Mouse (Mus musculus): Measurements from ENCODE around the gene Ccdc107.
"Not testable (repeated sequence)": the region's sequence is repeated elsewhere in the genome, so short reads cannot be mapped to it uniquely, and the experiment has no call there.

Gene Ccdc107

DNA sequence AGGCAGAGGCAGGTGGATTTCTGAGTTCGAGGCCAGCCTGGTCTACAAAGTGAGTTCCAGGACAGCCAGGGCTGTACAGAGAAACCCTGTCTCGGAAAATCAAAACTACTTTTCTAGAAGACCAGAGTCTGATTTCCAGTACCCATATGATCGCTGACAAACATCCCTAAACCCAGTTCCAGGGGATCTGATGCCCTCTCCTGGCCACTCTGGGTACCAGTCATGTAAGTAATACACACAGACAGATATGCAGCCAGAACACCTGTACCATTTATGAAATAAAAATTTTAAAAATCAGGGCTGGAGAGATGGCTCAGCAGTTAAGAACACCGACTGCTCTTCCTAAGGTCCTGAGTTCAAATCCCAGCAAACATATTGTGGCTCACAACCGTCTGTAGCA lies 7.0 kb upstream of the Ccdc107 start:
- DNase-seq (ENCODE audit: low spot score), result not testable (repeated sequence)

- no peak for DNase-seq (ENCODE audit: low spot score)
Observed at GRCm38 (mm10) chr4:43489611-43490010, 3.1 kb upstream of the Ccdc107 start.

- DNase-seq (ENCODE audit: low spot score), result no peak
Observed at GRCm38 (mm10) chr4:43490801-43491200, 1.9 kb upstream of the Ccdc107 start.

DNA sequence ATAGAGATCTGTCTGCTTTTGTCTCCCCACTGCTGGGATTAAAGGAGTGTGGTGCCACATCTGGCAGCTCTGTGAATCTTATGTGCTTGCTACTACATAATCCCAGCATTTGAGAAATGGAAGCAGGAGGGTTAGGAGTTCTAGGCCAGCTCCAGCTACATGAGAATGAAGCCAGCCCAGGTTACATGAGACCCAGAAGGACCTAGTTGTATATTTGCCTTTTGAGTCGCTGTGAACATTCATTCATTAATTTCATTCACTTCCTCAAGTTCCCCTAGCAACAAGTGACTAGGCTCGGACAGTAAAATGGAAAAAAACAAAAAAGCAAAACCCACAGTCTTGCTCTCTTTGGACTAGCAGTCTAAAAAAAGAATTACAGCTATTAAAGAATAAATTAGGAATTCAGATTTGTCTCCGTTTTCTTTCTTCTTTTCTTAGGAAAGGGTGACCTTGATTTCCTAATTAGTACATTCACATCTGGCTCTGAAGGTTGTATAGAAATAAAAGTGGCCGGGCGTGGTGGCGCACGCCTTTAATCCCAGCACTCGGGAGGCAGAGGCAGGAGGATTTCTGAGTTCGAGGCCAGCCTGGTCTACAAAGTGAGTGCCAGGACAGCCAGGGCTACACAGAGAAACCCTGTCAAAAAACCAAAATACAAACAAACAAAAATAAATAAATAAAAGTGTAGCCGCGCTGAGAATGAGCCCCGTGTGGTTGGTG lies 439 bp upstream of the Ccdc107 start:
- DNase-seq (ENCODE audit: low spot score), result no peak

GRCm38 (mm10) chr4:43493186-43493845 lies 616 bp downstream of the Ccdc107 start:
- peak; percentile 90 for DNase-seq (ENCODE audit: low spot score)

- DNase-seq (ENCODE audit: low spot score), result no peak
Observed at GRCm38 (mm10) chr4:43493846-43494240, 1.1 kb downstream of the Ccdc107 start.

DNA sequence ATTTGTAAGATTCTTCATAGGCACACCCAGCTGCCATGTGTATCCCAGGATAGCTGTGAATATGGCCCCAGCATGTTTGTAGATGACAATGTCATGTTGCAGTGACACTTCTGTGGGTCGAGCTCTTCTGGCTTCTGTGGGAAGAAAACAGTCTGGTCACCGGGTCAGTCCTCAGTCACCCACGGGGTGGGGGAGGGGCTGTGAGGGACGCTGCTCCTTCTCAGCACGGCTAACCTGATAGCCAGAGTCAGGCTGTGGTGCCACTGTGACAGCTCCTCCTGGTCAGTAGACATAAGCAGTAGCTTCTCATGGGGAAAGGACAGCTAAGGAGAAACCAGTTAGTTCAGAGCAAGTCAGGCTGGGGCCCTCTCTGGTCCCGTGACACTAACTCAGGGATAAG lies 3.9 kb downstream of the Ccdc107 start:
- DNase-seq (ENCODE audit: low spot score), result no peak

GRCm38 (mm10) chr4:43497405-43497804 lies 4.7 kb downstream of the Ccdc107 start:
- no peak for DNase-seq (ENCODE audit: low spot score)

- DNase-seq (ENCODE audit: low spot score), result no peak
Observed at GRCm38 (mm10) chr4:43497946-43498345, 5.2 kb downstream of the Ccdc107 start.

DNA sequence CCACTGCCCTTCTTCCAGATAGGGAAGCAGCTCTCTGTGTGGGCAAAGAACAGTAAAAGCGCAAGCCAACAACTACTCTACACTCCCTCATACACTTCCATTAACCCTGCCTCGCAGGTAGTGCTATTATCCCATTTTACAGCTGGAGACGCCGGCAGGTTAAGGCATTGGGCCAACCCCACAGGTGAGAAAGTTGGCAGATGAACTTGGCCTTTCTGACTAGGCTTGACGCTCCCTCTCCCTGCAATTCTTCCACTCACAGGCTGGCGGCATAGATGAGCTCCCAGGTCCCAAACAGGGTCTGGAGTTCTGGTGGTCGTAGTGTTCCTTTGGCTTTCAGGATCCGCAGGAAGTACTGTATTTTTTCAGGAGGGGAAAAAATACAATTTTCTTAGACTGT lies 6.3 kb downstream of the Ccdc107 start:
- DNase-seq (ENCODE audit: low spot score), result no peak

- peak; percentile 72 for DNase-seq (ENCODE audit: low spot score)
Observed at GRCm38 (mm10) chr4:43499407-43500333, 7.0 kb downstream of the Ccdc107 start, which contains the start of gene Arhgef39. Gene Arhgef39, minus strand, starts transcription at chr4:43499695.

DNA sequence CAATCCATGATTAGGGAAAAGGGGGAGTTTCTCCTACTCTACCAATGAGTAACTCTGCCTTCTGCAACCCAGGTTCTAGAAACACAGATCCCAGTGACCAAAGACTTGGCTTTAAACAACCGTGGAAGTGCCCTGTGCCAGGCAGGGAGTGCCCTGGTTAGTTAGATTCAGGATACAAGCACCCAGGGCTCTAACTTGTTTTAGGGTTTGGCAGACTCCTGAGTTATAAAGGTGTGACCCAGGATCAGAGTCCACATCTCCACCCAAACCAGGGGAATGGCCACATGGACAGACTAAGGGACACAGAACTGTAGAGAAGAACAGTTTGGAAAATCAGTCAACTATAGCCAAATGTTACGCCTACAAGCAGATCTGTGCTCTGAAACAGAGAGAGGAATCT lies 10.3 kb downstream of the Ccdc107 start:
- DNase-seq (ENCODE audit: low spot score), result no peak

- no peak for DNase-seq (ENCODE audit: low spot score)
Observed at GRCm38 (mm10) chr4:43503506-43503905, 10.8 kb downstream of the Ccdc107 start.

DNA sequence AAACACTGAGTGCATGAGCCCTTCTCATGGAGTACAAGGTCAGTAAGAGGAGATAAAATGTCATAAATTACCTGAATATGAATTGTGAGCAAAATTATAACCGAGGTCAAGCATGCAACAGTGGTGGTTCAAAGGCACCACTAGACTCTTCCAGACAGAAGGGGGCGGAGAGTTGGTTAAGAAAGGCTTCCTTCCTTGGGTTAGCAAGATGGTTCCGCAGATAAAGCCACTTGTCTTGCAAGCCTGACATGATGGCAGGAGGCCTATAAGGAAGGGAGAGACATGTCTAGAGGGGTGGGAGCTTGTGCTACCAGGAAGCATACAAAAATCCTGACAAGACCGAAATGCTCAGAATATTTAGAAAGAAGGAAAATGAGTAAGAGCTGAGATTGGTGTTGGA lies 11.6 kb downstream of the Ccdc107 start:
- DNase-seq (ENCODE audit: low spot score), result no peak

GRCm38 (mm10) chr4:43506074-43506473 lies 13.4 kb downstream of the Ccdc107 start:
- DNase-seq (ENCODE audit: low spot score), result no peak

DNA sequence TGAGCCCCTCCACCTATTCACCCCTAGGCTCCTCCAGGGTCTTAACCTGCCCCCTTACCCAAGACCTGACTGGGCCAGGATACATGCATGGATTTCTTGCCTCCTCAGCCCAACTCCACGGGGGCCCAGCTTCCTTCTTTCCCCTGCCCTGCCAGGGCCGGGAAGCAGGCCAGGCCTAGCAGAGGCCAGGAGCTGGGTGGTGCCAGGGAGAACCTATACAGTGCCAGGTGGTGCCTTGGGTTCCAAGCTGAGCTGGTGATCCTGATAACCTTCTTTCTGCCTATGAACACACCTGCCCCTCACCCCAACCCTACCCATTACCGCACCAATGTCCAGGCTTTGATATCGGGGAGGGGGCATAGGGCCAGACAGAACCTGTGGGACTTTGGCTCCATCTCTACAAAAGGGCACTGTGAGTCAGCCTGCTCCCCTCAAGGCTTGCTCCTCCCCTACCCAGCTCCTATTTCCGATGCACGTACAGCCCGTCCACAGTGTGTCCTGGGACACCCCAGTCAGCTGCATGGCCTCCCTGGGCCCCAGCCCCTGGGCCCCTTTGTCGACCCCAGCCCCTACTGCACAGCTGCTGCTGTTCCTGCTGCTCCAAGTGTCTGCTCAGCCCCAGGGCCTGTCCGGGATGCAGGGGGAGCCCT lies 14.0 kb downstream of the Ccdc107 start, which contains the start of gene Car9:
Gene Car9, plus strand, starts transcription at position 431 of the 650 bp plus-strand sequence.
- no peak for DNase-seq (ENCODE audit: low spot score)

DNA sequence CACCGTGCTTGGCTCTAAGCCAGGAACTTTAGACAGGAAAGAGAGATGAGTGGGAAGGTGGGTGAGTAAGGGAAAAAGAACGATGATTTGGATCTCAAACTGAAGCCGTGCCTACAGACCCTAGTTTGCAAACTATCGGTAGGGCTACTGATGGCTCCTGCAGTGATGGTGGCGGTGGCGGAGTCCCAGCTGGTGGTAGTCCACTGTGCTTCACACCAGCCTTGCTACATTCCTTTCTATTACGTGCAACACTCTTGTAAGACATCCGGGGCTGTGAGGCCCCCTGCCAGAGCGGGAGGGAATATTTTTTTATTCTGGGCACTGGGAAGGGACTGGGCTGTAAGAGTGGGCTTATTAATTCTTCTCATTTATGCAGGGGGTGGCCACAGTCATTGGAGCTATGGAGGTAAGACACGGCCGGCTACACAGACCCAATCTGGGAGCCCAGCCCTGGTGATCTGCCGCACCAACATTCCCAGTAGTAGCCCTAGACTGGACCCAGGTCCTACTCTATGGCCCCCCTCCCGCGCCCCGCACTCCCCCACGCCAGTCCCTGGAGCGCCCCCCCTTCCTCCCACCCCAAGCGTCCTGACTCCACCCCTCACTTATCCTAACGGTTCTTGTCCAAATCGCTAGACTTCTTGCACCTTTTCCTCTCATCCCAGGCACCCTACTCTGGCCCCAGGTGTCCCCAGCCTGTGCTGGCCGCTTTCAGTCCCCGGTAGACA lies 15.4 kb downstream of the Ccdc107 start:
- no peak for DNase-seq (ENCODE audit: low spot score)

GRCm38 (mm10) chr4:43508666-43508997 lies 15.9 kb downstream of the Ccdc107 start:
- peak; percentile 66 for DNase-seq (ENCODE audit: low spot score)

- no peak for DNase-seq (ENCODE audit: low spot score)
Observed at GRCm38 (mm10) chr4:43509109-43509508, 16.4 kb downstream of the Ccdc107 start.

DNA sequence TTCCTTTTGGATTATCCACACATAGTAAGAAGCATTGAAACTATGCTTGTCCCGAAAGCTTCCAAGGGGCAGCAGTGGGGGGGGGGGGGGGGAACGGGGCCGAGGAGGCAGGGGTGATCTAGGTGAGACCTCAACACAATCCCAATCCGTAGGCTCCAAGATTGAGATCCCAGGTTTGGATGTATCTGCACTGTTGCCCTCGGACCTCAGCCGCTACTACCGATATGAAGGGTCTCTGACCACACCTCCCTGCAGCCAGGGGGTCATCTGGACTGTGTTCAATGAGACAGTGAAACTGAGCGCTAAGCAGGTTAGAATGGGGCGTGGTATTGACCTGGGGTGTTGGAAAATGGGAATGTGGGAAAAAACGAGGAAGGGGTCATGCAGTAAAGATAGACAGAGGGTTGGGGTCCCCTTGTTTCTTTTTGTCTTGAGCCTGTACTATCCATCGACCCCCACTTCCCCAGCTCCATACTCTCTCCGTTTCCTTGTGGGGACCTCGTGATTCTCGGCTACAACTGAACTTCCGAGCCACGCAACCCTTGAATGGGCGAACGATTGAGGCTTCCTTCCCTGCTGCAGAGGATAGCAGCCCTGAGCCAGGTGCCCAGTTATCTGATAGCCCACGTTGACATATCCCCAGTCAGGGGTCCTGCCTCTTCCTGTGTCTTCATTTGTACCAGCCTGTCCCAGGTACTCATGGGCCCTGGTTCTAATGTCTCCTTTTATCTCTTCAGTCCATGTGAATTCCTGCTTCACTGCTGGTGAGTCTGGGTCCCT lies 19.2 kb downstream of the Ccdc107 start:
- no peak for DNase-seq (ENCODE audit: low spot score)

DNA sequence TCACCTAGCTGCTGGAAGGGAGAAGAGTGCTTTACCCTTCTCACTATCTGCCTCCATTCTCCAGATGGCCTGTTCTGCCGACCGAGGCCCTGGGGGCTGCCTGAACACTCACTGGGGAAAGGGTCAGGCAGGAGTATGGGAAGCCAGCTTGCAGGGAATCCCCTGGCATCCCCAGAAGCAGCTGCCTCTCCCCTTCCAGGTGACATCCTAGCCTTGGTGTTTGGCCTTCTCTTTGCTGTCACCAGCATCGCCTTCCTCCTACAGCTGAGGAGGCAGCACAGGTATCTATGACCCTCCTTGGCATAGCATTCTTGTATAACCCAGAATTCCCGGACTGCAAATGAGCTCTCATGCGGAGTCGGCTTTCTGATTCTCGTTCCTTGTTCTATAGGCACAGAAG lies 20.0 kb downstream of the Ccdc107 start:
- DNase-seq (ENCODE audit: low spot score), result no peak
